Mouse (Mus musculus) left cerebral cortex, adult 8-10 months (tissue): ENCODE data around the gene Enox1. TPM values are rescaled to one million over a fixed set of nuclear protein-coding genes. Genes with fewer than 3 reads are reported as not detected.

ENCODE experiments used
- total RNA-seq, 4 experiments: library from RNA; stranded (reverse); gene quantifications; 2 replicates each; pipeline ENCODE4 v1.2.4; 2022

Gene Enox1
- total RNA-seq, 4 experiments from 2014 or later = 38.1 to 46.3 (median 40.3) TPM

Other genes with a start within 250 kb of the Enox1 start
- 1 to 10 TPM; 1.4 to 2.7 (median 2.2) TPM for gene Ccdc122, start 120.0 kb upstream of the Enox1 start, total RNA-seq
- gene Lacc1, start 119.9 kb upstream of the Enox1 start, total RNA-seq = 1 to 10 TPM; 3.8 to 6.9 (median 5.3) TPM